Mouse (Mus musculus) intestine, embryonic 15.5 days (tissue): ENCODE data around the gene Smad6. TPM values are rescaled to one million over a fixed set of nuclear protein-coding genes. Genes with fewer than 3 reads are reported as not detected.

Experiments
- ATAC-seq: fragments of 200-750 bp; cut with Nextera tagmentation; 2 replicates; pipeline ENCODE4 v1.8.0; 2017; ENCODE audit warnings: moderate TSS enrichment, moderate library complexity
- H3K27ac ChIP-seq: fragments of 300-500 bp; sonication (generic); 2 replicates; pipeline ENCODE4 v1.5.1; 2015; ENCODE audit warnings: mild to moderate bottlenecking, inconsistent platforms
- H3K27me3 ChIP-seq: fragments of 300-500 bp; sonication (generic); replicated peaks from 2 replicates; pipeline ENCODE4 v1.6.1; 2015; ENCODE audit warnings: inconsistent platforms
- H3K36me3 ChIP-seq: fragments of 300-500 bp; sonication (generic); 2 replicates; pipeline ENCODE4 v1.6.1; 2015; ENCODE audit warnings: inconsistent platforms
- H3K4me1 ChIP-seq: fragments of 300-500 bp; sonication (generic); replicated peaks from 2 replicates; pipeline ENCODE4 v1.6.1; 2015; ENCODE audit warnings: inconsistent platforms
- H3K4me2 ChIP-seq: fragments of 300-500 bp; sonication (generic); replicated peaks from 2 replicates; pipeline ENCODE4 v1.6.1; 2015; ENCODE audit warnings: mild to moderate bottlenecking, inconsistent platforms
- H3K4me3 ChIP-seq: fragments of 300-500 bp; sonication (generic); replicated peaks from 2 replicates; pipeline ENCODE4 v1.5.1; 2015; ENCODE audit warnings: inconsistent platforms
- H3K9ac ChIP-seq: fragments of 300-500 bp; sonication (generic); 2 replicates; pipeline ENCODE4 v1.6.1; 2015; ENCODE audit warnings: inconsistent platforms
- H3K9me3 ChIP-seq: fragments of 300-500 bp; sonication (generic); 2 replicates; pipeline ENCODE4 v1.6.1; 2016; ENCODE audit warnings: inconsistent platforms
- WGBS: fragments of 180-500 bp; shearing (Covaris S2); methylation state at CpG from one replicate; pipeline ENCODE4 v1.1.7; 2015; 5-methylcytosine and 5-hydroxymethylcytosine counted together
- polyA plus RNA-seq: library from polyadenylated mRNA; unstranded; fragments of >200 nt; fragmentation: Nextera tagmentation; extraction: Ambion mirVana; gene quantifications from 2 replicates; pipeline ENCODE4 v1.2.1, GENCODE M21; 2015

Gene Smad6
- polyA plus RNA-seq, 1 experiment from 2014 or later, result 11.9 TPM

GRCm38 (mm10) chr9:63915976-63916375, 105.9 kb downstream of the Smad6 start:
- Histone ChIP-seq H3K36me3 (no peaks in the 10 kb centered on the region), H3K9ac (no peak overlapping the region), H3K4me3 (no peak overlapping the region), H3K27me3 (no peaks in the 10 kb centered on the region), H3K4me2 (no peak overlapping the region), H3K27ac (no peak overlapping the region), H3K9me3 (no peaks in the 10 kb centered on the region), H3K4me1 (peaks cover 7% of the 10 kb centered on the region; the same call in 1 of the 2 replicates)
- 67% methylated on average over 5 of the region's 5 CpGs for WGBS
- peak; percentile 58 for ATAC-seq

- ATAC-seq, result no peak
- Histone ChIP-seq H3K9ac (no peak overlapping the region), H3K36me3 (no peaks in the 10 kb centered on the region), H3K9me3 (no peaks in the 10 kb centered on the region), H3K4me2 (no peak overlapping the region), H3K27me3 (no peaks in the 10 kb centered on the region), H3K4me1 (peaks cover 7% of the 10 kb centered on the region; the same call in 1 of the 2 replicates), H3K4me3 (no peak overlapping the region), H3K27ac (no peak overlapping the region)
- WGBS, result 36% methylated on average over 5 of the region's 5 CpGs
These were observed 106.9 kb downstream of the Smad6 start for GRCm38 (mm10) chr9:63914944-63915343.

- H3K27ac ChIP-seq, result no peak overlapping the region
These were observed 109.8 kb downstream of the Smad6 start for GRCm38 (mm10) chr9:63912051-63912450.

GRCm38 (mm10) chr9:63909618-63910017, 112.2 kb downstream of the Smad6 start:
- H3K9me3 ChIP-seq, result no peaks in the 10 kb centered on the region
- no peak overlapping the region for H3K9ac ChIP-seq
- H3K36me3 ChIP-seq, result no peaks in the 10 kb centered on the region
- no peaks in the 10 kb centered on the region for H3K27me3 ChIP-seq
- 0 out of 2 replicates have a peak, but pooled peaks cover 3% of the 10 kb centered on the region for H3K4me1 ChIP-seq
- no peak overlapping the region for H3K4me3 ChIP-seq
- H3K4me2 ChIP-seq, result no peak overlapping the region
- 11% methylated on average over 5 of the region's 5 CpGs for WGBS
- no peak overlapping the region for H3K27ac ChIP-seq
- ATAC-seq, result peak; percentile 80

More at GRCm38 (mm10) chr9:63912051-63912450, 109.8 kb downstream of the Smad6 start:
- H3K9me3 ChIP-seq, result no peaks in the 10 kb centered on the region
- H3K27me3 ChIP-seq, result no peaks in the 10 kb centered on the region
- H3K4me3 ChIP-seq, result no peak overlapping the region
- ATAC-seq, result no peak
- WGBS, result 36% methylated on average over 9 of the region's 9 CpGs
- H3K4me2 ChIP-seq, result no peak overlapping the region
- H3K4me1 ChIP-seq, result 0 out of 2 replicates have a peak, but pooled peaks cover 10% of the 10 kb centered on the region
- no peak overlapping the region for H3K9ac ChIP-seq
- H3K36me3 ChIP-seq, result no peaks in the 10 kb centered on the region

- WGBS, result 88% methylated on average over 2 of the region's 2 CpGs
- ATAC-seq, result no peak
- Histone ChIP-seq H3K4me3 (no peak overlapping the region), H3K9me3 (no peaks in the 10 kb centered on the region), H3K36me3 (no peaks in the 10 kb centered on the region), H3K27me3 (no peaks in the 10 kb centered on the region), H3K9ac (no peak overlapping the region), H3K4me1 (no peaks in the 10 kb centered on the region), H3K4me2 (no peak overlapping the region), H3K27ac (no peak overlapping the region)
These were observed 117.3 kb downstream of the Smad6 start for GRCm38 (mm10) chr9:63904543-63904942.

Other genes with a start within 250 kb of the Smad6 start
- 0.13 and 0.15 TPM in 2 replicates for gene Lctl, start 95.1 kb upstream of the Smad6 start, polyA plus RNA-seq
- gene Zwilch, start 151.0 kb upstream of the Smad6 start, polyA plus RNA-seq, result 20.4 and 21.6 TPM in 2 replicates
- 1,198 and 1,252 TPM in 2 replicates for gene Rpl4, start 151.3 kb upstream of the Smad6 start, polyA plus RNA-seq
- 29.3 and 39.6 TPM in 2 replicates for gene Snapc5, start 157.2 kb upstream of the Smad6 start, polyA plus RNA-seq
- gene Uchl4, start 213.1 kb upstream of the Smad6 start, polyA plus RNA-seq, result 2.2 and 3.3 TPM in 2 replicates
- gene Map2k1, start 231.6 kb upstream of the Smad6 start, polyA plus RNA-seq, result 97.9 and 102 TPM in 2 replicates